Mouse (Mus musculus): ENCODE data around the gene Shisa3. TPM values are rescaled to one million over a fixed set of nuclear protein-coding genes. Genes with fewer than 3 reads are reported as not detected.

Shisa3 gene
- polyA plus RNA-seq, 1 experiment from 2014 or later: 2.0 TPM

GRCm38 (mm10) chr5:67595629-67596028 lies 12.1 kb upstream of the Shisa3 start:
- no peak overlapping the region for H3K4me3 ChIP-seq (ENCODE audit: low read depth, low read length)
- H3K27me3 ChIP-seq (ENCODE audit: control insufficient read depth, insufficient read depth, low read length): no peaks in the 10 kb centered on the region
- H3K36me3 ChIP-seq (ENCODE audit: control insufficient read depth, insufficient read depth, low read length): no peaks in the 10 kb centered on the region
- no peaks in the 10 kb centered on the region for H3K9me3 ChIP-seq (replicated peaks; ENCODE audit: control insufficient read depth, low read length)
- no peaks in the 10 kb centered on the region for H3K4me1 ChIP-seq (ENCODE audit: control insufficient read depth, insufficient read depth, low read length)
- no peak for ATAC-seq (replicated peaks; ENCODE audit: insufficient number of reproducible peaks, low FRiP score, low TSS enrichment)
- H3K27ac ChIP-seq (ENCODE audit: low read depth, low read length): no peak overlapping the region
- H3K9ac ChIP-seq (ENCODE audit: low read depth, low read length): no peak overlapping the region
- no peak overlapping the region for H3K4me2 ChIP-seq
- WGBS (ENCODE audit: insufficient replicate concordance): 76% methylated on average over 7 of the region's 7 CpGs

- H3K9ac ChIP-seq (ENCODE audit: low read depth, low read length): no peak overlapping the region
- H3K4me3 ChIP-seq (ENCODE audit: low read depth, low read length): no peak overlapping the region
- no peak overlapping the region for H3K27ac ChIP-seq (ENCODE audit: low read depth, low read length)
- no peaks in the 10 kb centered on the region for H3K36me3 ChIP-seq (ENCODE audit: control insufficient read depth, insufficient read depth, low read length)
- no peak for ATAC-seq (replicated peaks; ENCODE audit: insufficient number of reproducible peaks, low FRiP score, low TSS enrichment)
- H3K4me2 ChIP-seq: no peak overlapping the region
- no peaks in the 10 kb centered on the region for H3K9me3 ChIP-seq (replicated peaks; ENCODE audit: control insufficient read depth, low read length)
- WGBS (ENCODE audit: insufficient replicate concordance): 76% methylated on average over 9 of the region's 9 CpGs
- H3K27me3 ChIP-seq (ENCODE audit: control insufficient read depth, insufficient read depth, low read length): peaks cover 7% of the 10 kb centered on the region; the same call in 1 of the 2 replicates
- H3K4me1 ChIP-seq (ENCODE audit: control insufficient read depth, insufficient read depth, low read length): no peaks in the 10 kb centered on the region
Measured at GRCm38 (mm10) chr5:67599935-67600334, 7.7 kb upstream of the Shisa3 start.

GRCm38 (mm10) chr5:67605951-67606350 lies 1.7 kb upstream of the Shisa3 start:
- no peak for ATAC-seq (replicated peaks; ENCODE audit: insufficient number of reproducible peaks, low FRiP score, low TSS enrichment)
- Histone ChIP-seq H3K4me2 (no peak overlapping the region), H3K4me1 (ENCODE audit: control insufficient read depth, insufficient read depth, low read length) (peaks cover 4% of the 10 kb centered on the region; the same call in 1 of the 2 replicates), H3K27ac (ENCODE audit: low read depth, low read length) (no peak overlapping the region), H3K9ac (ENCODE audit: low read depth, low read length) (no peak overlapping the region), H3K27me3 (ENCODE audit: control insufficient read depth, insufficient read depth, low read length) (peaks cover 57% of the 10 kb centered on the region), H3K9me3 (replicated peaks; ENCODE audit: control insufficient read depth, low read length) (no peaks in the 10 kb centered on the region), H3K4me3 (ENCODE audit: low read depth, low read length) (no peak overlapping the region), H3K36me3 (ENCODE audit: control insufficient read depth, insufficient read depth, low read length) (no peaks in the 10 kb centered on the region)
- WGBS (ENCODE audit: insufficient replicate concordance): 35% methylated on average over 5 of the region's 5 CpGs

- H3K9me3 ChIP-seq (replicated peaks; ENCODE audit: control insufficient read depth, low read length): no peaks in the 10 kb centered on the region
- no peaks in the 10 kb centered on the region for H3K36me3 ChIP-seq (ENCODE audit: control insufficient read depth, insufficient read depth, low read length)
- H3K27ac ChIP-seq (ENCODE audit: low read depth, low read length): no peak overlapping the region
- H3K4me1 ChIP-seq (ENCODE audit: control insufficient read depth, insufficient read depth, low read length): peaks cover 4% of the 10 kb centered on the region; the same call in 1 of the 2 replicates
- peak overlapping the region; percentile 43 for H3K4me3 ChIP-seq (ENCODE audit: low read depth, low read length)
- 0 out of 2 replicates have a peak overlapping the region, but pooled peaks have one; percentile 34 for H3K9ac ChIP-seq (ENCODE audit: low read depth, low read length)
- H3K4me2 ChIP-seq: peak overlapping the region; percentile 83
- H3K27me3 ChIP-seq (ENCODE audit: control insufficient read depth, insufficient read depth, low read length): peaks cover 62% of the 10 kb centered on the region
- WGBS (ENCODE audit: insufficient replicate concordance): under 1% methylated on average over 66 of the region's 66 CpGs
- ATAC-seq (replicated peaks; ENCODE audit: insufficient number of reproducible peaks, low FRiP score, low TSS enrichment): 0 out of 2 replicates have a peak, but pooled peaks have one; percentile 40
Measured at GRCm38 (mm10) chr5:67606916-67607803, 522 bp upstream of the Shisa3 start.

GRCm38 (mm10) chr5:67608674-67609519 lies 1.2 kb downstream of the Shisa3 start:
- H3K4me1 ChIP-seq (ENCODE audit: control insufficient read depth, insufficient read depth, low read length): peaks cover 4% of the 10 kb centered on the region; the same call in 1 of the 2 replicates
- H3K9me3 ChIP-seq (replicated peaks; ENCODE audit: control insufficient read depth, low read length): no peaks in the 10 kb centered on the region
- H3K9ac ChIP-seq (ENCODE audit: low read depth, low read length): peak overlapping the region; percentile 6; the same call in 1 of the 2 replicates
- H3K36me3 ChIP-seq (ENCODE audit: control insufficient read depth, insufficient read depth, low read length): no peaks in the 10 kb centered on the region
- 0 out of 2 replicates have a peak, but pooled peaks have one; percentile 18 for ATAC-seq (replicated peaks; ENCODE audit: insufficient number of reproducible peaks, low FRiP score, low TSS enrichment)
- H3K27ac ChIP-seq (ENCODE audit: low read depth, low read length): no peak overlapping the region
- peaks cover 57% of the 10 kb centered on the region for H3K27me3 ChIP-seq (ENCODE audit: control insufficient read depth, insufficient read depth, low read length)
- H3K4me2 ChIP-seq: peak overlapping the region; percentile 83
- 2% methylated on average over 31 of the region's 31 CpGs for WGBS (ENCODE audit: insufficient replicate concordance)
- H3K4me3 ChIP-seq (ENCODE audit: low read depth, low read length): peak overlapping the region; percentile 43

GRCm38 (mm10) chr5:67609520-67609837 lies 1.8 kb downstream of the Shisa3 start:
- Histone ChIP-seq H3K27me3 (ENCODE audit: control insufficient read depth, insufficient read depth, low read length) (peaks cover 57% of the 10 kb centered on the region), H3K9ac (ENCODE audit: low read depth, low read length) (no peak overlapping the region), H3K4me2 (no peak overlapping the region), H3K27ac (ENCODE audit: low read depth, low read length) (no peak overlapping the region), H3K4me3 (ENCODE audit: low read depth, low read length) (0 out of 2 replicates have a peak overlapping the region, but pooled peaks have one; percentile 11), H3K36me3 (ENCODE audit: control insufficient read depth, insufficient read depth, low read length) (no peaks in the 10 kb centered on the region), H3K9me3 (replicated peaks; ENCODE audit: control insufficient read depth, low read length) (no peaks in the 10 kb centered on the region), H3K4me1 (ENCODE audit: control insufficient read depth, insufficient read depth, low read length) (peaks cover 4% of the 10 kb centered on the region; the same call in 1 of the 2 replicates)
- 6% methylated on average over 2 of the region's 2 CpGs for WGBS (ENCODE audit: insufficient replicate concordance)
- ATAC-seq (replicated peaks; ENCODE audit: insufficient number of reproducible peaks, low FRiP score, low TSS enrichment): no peak

- no peak overlapping the region for H3K4me3 ChIP-seq (ENCODE audit: low read depth, low read length)
- no peaks in the 10 kb centered on the region for H3K36me3 ChIP-seq (ENCODE audit: control insufficient read depth, insufficient read depth, low read length)
- ATAC-seq (replicated peaks; ENCODE audit: insufficient number of reproducible peaks, low FRiP score, low TSS enrichment): no peak
Measured at GRCm38 (mm10) chr5:67621230-67621629, 13.5 kb downstream of the Shisa3 start.

GRCm38 (mm10) chr5:67628180-67628940 lies 20.7 kb downstream of the Shisa3 start:
- H3K36me3 ChIP-seq (ENCODE audit: control insufficient read depth, insufficient read depth, low read length): no peaks in the 10 kb centered on the region

More at GRCm38 (mm10) chr5:67621230-67621629, 13.5 kb downstream of the Shisa3 start:
- H3K27me3 ChIP-seq (ENCODE audit: control insufficient read depth, insufficient read depth, low read length): no peaks in the 10 kb centered on the region
- no peaks in the 10 kb centered on the region for H3K9me3 ChIP-seq (replicated peaks; ENCODE audit: control insufficient read depth, low read length)
- 71% methylated on average over 12 of the region's 12 CpGs for WGBS (ENCODE audit: insufficient replicate concordance)
- H3K27ac ChIP-seq (ENCODE audit: low read depth, low read length): no peak overlapping the region
- H3K4me1 ChIP-seq (ENCODE audit: control insufficient read depth, insufficient read depth, low read length): no peaks in the 10 kb centered on the region
- H3K4me2 ChIP-seq: no peak overlapping the region
- H3K9ac ChIP-seq (ENCODE audit: low read depth, low read length): no peak overlapping the region

More at GRCm38 (mm10) chr5:67628180-67628940, 20.7 kb downstream of the Shisa3 start:
- H3K27me3 ChIP-seq (ENCODE audit: control insufficient read depth, insufficient read depth, low read length): no peaks in the 10 kb centered on the region
- no peak overlapping the region for H3K9ac ChIP-seq (ENCODE audit: low read depth, low read length)
- H3K4me3 ChIP-seq (ENCODE audit: low read depth, low read length): no peak overlapping the region
- no peak overlapping the region for H3K27ac ChIP-seq (ENCODE audit: low read depth, low read length)
- H3K4me2 ChIP-seq: no peak overlapping the region
- no peaks in the 10 kb centered on the region for H3K9me3 ChIP-seq (replicated peaks; ENCODE audit: control insufficient read depth, low read length)
- no peak for ATAC-seq (replicated peaks; ENCODE audit: insufficient number of reproducible peaks, low FRiP score, low TSS enrichment)
- 63% methylated on average over 9 of the region's 9 CpGs for WGBS (ENCODE audit: insufficient replicate concordance)
- H3K4me1 ChIP-seq (ENCODE audit: control insufficient read depth, insufficient read depth, low read length): no peaks in the 10 kb centered on the region

All from heart, embryonic 11.5 days (tissue).